Mouse (Mus musculus) heart, embryonic 10.5 days (tissue): Measurements from ENCODE around the gene Usp17lb. TPM values are rescaled to one million over a fixed set of nuclear protein-coding genes. Genes with fewer than 3 reads are reported as not detected.
"Not testable (repeated sequence)": the region's sequence is repeated elsewhere in the genome, so short reads cannot be mapped to it uniquely, and the experiment has no call there.

Source experiments
- DNase-seq: peaks from one replicate; pipeline ENCODE4 v3.0.0-alpha.2; 2017; ENCODE audit warnings: low spot score
- H3K27ac ChIP-seq: fragments of 300-500 bp; sonication (generic); 2 replicates; pipeline ENCODE4 v1.5.1; 2016; ENCODE audit warnings: mild to moderate bottlenecking
- H3K27me3 ChIP-seq: fragments of 300-500 bp; sonication (generic); 2 replicates; pipeline ENCODE4 v1.6.1; 2016; ENCODE audit warnings: mild to moderate bottlenecking; ENCODE audit not compliant: poor library complexity, insufficient read depth, severe bottlenecking
- H3K36me3 ChIP-seq: fragments of 300-500 bp; sonication (generic); 2 replicates; pipeline ENCODE4 v1.6.1; 2016; ENCODE audit warnings: mild to moderate bottlenecking, moderate library complexity
- H3K4me1 ChIP-seq: fragments of 300-500 bp; sonication (generic); 2 replicates; pipeline ENCODE4 v1.6.1; 2016; ENCODE audit warnings: mild to moderate bottlenecking
- H3K4me3 ChIP-seq: fragments of 300-500 bp; sonication (generic); 2 replicates; pipeline ENCODE4 v1.5.1; 2016; ENCODE audit warnings: mild to moderate bottlenecking, moderate library complexity
- H3K9me3 ChIP-seq: fragments of 300-500 bp; sonication (generic); 2 replicates; pipeline ENCODE4 v1.6.1; 2016; ENCODE audit warnings: mild to moderate bottlenecking, moderate library complexity
- WGBS: fragments of 180-500 bp; shearing (Covaris S2); methylation state at CpG from one replicate; pipeline ENCODE4 v1.1.7; 2016; 5-methylcytosine and 5-hydroxymethylcytosine counted together
- polyA plus RNA-seq: library from polyadenylated mRNA; unstranded; fragments of >200 nt; fragmentation: Nextera tagmentation; extraction: Ambion mirVana; gene quantifications from 2 replicates; pipeline ENCODE4 v1.2.1, GENCODE M21; 2016

Usp17lb gene
- not detected in 2 replicates for polyA plus RNA-seq

DNA sequence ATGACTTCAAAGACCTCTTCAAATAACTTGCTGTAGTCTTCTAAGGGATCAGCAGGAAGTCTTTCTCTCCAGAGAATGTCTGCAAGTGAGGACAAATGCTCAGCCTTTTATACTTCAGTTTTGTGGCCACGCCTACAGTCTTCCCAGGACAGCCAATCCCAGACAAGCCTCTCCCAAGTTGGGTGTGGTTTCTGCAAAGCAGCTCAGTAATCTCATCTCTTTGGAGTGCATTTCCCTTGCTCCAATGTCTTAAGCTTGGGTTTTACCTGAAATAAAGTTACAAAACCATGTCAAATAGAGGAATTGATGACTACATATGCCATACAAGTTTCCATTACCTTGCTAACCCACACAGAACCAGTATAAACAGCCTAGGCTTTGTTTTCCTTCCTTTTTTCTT, at the start of gene Usp17lb:
Gene Usp17lb (minus strand): TSS at position 101 of the 400 bp plus-strand sequence.
- 66% methylated on average over 1 of the region's 1 CpGs for WGBS
- no peaks in the 10 kb centered on the region for H3K9me3 ChIP-seq
- H3K27ac ChIP-seq = no peak within 1 kb of the TSS

DNA sequence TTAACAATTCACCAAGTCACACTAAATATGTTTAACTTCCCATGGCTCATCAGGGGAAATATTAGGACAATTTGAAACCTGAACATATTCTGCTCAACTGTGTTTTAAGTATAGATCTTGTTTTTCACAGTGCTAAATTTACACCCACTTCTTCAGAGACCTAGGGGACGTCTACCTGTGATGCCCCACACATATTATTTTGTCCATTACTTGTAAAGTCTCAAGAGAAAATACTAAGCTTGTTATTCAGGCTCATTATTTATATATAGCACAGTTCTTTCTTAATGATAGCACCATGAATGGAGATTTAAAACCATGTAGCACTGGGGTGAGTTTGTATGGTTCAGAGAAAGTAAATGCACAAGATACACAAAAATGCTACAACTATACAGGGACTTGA, 35.3 kb upstream of the Usp17lb start, which contains the start of gene Olfr665:
Gene Olfr665 (plus strand): TSS at position 301 of the 400 bp plus-strand sequence.
- DNase-seq = no peak
- 35% methylated on average over 1 of the region's 1 CpGs for WGBS
- H3K36me3 ChIP-seq = no peaks in the 10 kb centered on the region

More for the DNA sequence above, at the start of gene Usp17lb:
- DNase-seq = no peak
- Histone ChIP-seq H3K27me3 (no peaks in the 10 kb centered on the region), H3K36me3 (no peaks in the 10 kb centered on the region), H3K4me3 (no peak within 1 kb of the TSS), H3K4me1 (no peaks in the 10 kb centered on the region)

GRCm38 (mm10) chr7:104861381-104861780, 19.0 kb upstream of the Usp17lb start:
- Histone ChIP-seq H3K9me3 (no peaks in the 10 kb centered on the region), H3K27me3 (no peaks in the 10 kb centered on the region), H3K4me3 (no peak overlapping the region), H3K27ac (no peak overlapping the region), H3K4me1 (no peaks in the 10 kb centered on the region), H3K36me3 (no peaks in the 10 kb centered on the region)
- 73% methylated on average over 3 of the region's 3 CpGs for WGBS
- no peak for DNase-seq

More for the DNA sequence above, 35.3 kb upstream of the Usp17lb start, which contains the start of gene Olfr665:
- H3K4me1 ChIP-seq = no peaks in the 10 kb centered on the region
- H3K4me3 ChIP-seq = no peak within 1 kb of the TSS
- H3K27me3 ChIP-seq = no peaks in the 10 kb centered on the region
- H3K9me3 ChIP-seq = no peaks in the 10 kb centered on the region
- H3K27ac ChIP-seq = no peak within 1 kb of the TSS

- DNase-seq = no peak
- Histone ChIP-seq H3K27ac (no peak overlapping the region), H3K4me1 (no peaks in the 10 kb centered on the region), H3K4me3 (no peak overlapping the region), H3K27me3 (no peaks in the 10 kb centered on the region), H3K36me3 (no peaks in the 10 kb centered on the region), H3K9me3 (no peaks in the 10 kb centered on the region)
- 59% methylated on average over 1 of the region's 1 CpGs for WGBS
These were observed 15.3 kb upstream of the Usp17lb start for GRCm38 (mm10) chr7:104857683-104858082.

DNA sequence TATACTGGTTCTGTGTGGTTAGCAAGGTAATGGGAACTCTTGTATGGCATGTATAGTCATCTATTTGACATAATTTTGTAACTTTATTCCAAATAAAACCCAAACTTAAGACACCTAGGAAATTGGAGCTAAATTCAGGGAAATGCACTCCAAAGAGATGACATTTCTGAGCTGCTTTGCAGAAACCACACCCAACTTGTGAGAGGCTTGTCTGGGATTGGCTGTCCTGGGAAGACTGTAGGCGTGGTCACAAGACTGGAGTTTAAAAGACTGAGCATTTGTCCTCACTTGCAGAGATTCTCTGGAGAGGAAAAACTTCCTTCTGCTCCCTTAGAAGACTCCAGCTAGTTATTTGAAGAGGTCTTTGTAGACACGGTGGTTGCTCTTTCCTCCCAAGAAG, 14.3 kb upstream of the Usp17lb start, which contains the start of gene Usp17la:
Gene Usp17la (plus strand): TSS at position 301 of the 400 bp plus-strand sequence.
- not testable (repeated sequence) for DNase-seq, H3K4me1 ChIP-seq, H3K9me3 ChIP-seq, H3K4me3 ChIP-seq, H3K27me3 ChIP-seq, H3K36me3 ChIP-seq, H3K27ac ChIP-seq
- 78% methylated on average over 2 of the region's 2 CpGs for WGBS

DNA sequence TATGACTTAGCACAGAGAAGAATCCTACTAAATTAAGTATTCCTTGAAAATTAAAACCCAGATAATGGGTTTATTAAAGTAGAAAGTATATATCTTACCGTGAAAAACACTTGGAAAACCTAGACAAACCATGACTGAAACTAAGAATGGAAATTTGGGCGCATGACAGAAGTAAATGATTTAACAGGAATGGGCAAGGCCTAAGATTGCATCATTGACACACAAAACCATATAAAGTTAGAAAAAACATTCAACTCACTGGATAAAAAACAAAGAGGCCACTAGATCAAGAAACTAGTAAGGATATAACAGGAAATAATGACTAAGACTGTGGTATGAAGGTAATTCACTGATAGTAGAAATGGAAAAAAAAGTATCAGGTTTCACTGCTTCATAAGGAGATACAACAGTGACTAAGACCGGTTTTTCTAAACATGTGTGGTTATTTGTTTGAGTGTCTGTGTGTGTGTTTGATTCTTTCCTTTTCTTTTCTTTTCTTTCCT, 12.9 kb upstream of the Usp17lb start:
- no peaks in the 10 kb centered on the region for H3K9me3 ChIP-seq
- H3K4me3 ChIP-seq = no peak overlapping the region
- no peak overlapping the region for H3K27ac ChIP-seq
- H3K4me1 ChIP-seq = no peaks in the 10 kb centered on the region
- 73% methylated on average over 3 of the region's 3 CpGs for WGBS
- no peak for DNase-seq
- H3K27me3 ChIP-seq = no peaks in the 10 kb centered on the region
- H3K36me3 ChIP-seq = no peaks in the 10 kb centered on the region

GRCm38 (mm10) chr7:104851546-104851945, 9.1 kb upstream of the Usp17lb start:
- H3K4me1 ChIP-seq, DNase-seq, H3K36me3 ChIP-seq, H3K9me3 ChIP-seq, H3K27ac ChIP-seq, H3K27me3 ChIP-seq, H3K4me3 ChIP-seq: not testable (repeated sequence)
- WGBS = 76% methylated on average over 2 of the region's 2 CpGs

DNA sequence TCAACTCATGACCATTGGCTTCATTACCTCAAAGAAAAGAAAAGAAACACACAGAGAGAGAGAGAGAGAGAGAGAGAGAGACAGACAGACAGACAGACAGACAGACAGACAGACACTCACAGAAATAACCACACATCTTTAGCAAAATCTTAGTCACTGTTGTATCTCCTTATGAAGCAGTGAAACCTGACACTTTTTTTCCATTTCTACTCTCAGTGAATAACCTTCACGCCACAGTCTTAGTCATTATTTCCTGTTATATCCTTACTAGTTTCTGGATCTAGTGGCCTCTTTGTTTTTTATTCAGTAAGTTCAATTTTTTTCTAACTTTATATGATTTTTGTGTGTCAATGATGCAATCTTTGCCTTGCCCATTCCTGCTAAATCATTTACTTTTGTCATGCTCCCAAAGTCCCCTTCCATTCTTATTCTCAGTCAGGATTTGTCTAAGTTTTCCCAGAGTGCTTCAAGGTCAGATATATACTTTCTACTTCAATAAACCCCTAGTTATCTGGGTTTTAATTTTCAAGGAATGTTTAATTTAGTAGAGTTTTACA, 1.4 kb upstream of the Usp17lb start:
- Histone ChIP-seq H3K27me3 (no peaks in the 10 kb centered on the region), H3K4me3 (no peak overlapping the region), H3K9me3 (no peaks in the 10 kb centered on the region), H3K36me3 (no peaks in the 10 kb centered on the region), H3K4me1 (no peaks in the 10 kb centered on the region), H3K27ac (no peak overlapping the region)
- WGBS = 78% methylated on average over 1 of the region's 1 CpGs
- DNase-seq = no peak

GRCm38 (mm10) chr7:104810335-104810734, 32.1 kb downstream of the Usp17lb start:
- not testable (repeated sequence) for H3K27me3 ChIP-seq, H3K9me3 ChIP-seq, H3K4me1 ChIP-seq, H3K4me3 ChIP-seq, H3K36me3 ChIP-seq, H3K27ac ChIP-seq
- WGBS = 80% methylated on average over 8 of the region's 8 CpGs
- DNase-seq = peak; percentile 73

DNA sequence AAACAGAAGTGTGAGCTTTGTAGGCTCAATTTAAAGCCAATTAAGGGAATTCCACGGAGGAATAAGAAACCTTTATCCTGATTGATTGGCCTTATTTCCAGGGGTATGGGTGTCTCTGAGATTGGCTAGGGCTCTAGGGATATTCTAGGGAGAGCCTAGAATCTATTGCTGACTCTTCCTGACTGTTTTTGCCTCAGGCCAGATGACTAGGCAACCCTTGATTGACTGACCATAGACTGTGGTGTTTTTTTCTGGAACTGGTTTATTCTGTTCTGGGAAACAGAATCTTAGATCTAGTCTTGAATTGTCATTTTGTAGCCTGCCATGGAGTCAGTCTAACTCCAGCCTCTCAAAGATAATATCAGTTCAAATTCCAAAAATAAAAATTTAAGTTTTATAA, 51.6 kb downstream of the Usp17lb start:
- Histone ChIP-seq H3K9me3 (no peaks in the 10 kb centered on the region), H3K27me3 (no peaks in the 10 kb centered on the region), H3K4me3 (no peak overlapping the region), H3K27ac (no peak overlapping the region), H3K4me1 (no peaks in the 10 kb centered on the region), H3K36me3 (no peaks in the 10 kb centered on the region)
- DNase-seq = no peak
- WGBS = 61% methylated on average over 1 of the region's 1 CpGs

Other genes with a start within 250 kb of the Usp17lb start
- gene Olfr655, start 240.8 kb downstream of the Usp17lb start, polyA plus RNA-seq = 0.07 TPM in 1 of 2 replicates, not detected in the other
- not detected in 2 replicates for gene Olfr656, start 228.6 kb downstream of the Usp17lb start, polyA plus RNA-seq
- not detected in 2 replicates for gene Olfr657, start 217.8 kb downstream of the Usp17lb start, polyA plus RNA-seq
- gene Olfr658, start 195.3 kb downstream of the Usp17lb start, polyA plus RNA-seq = not detected in 2 replicates
- gene Olfr659, start 175.8 kb downstream of the Usp17lb start, polyA plus RNA-seq = not detected in 2 replicates
- not detected in 2 replicates for gene Olfr661, start 156.1 kb downstream of the Usp17lb start, polyA plus RNA-seq
- not detected in 2 replicates for gene Usp17le, start 65.1 kb downstream of the Usp17lb start, polyA plus RNA-seq
- gene Usp17la, start 14.4 kb upstream of the Usp17lb start, polyA plus RNA-seq = not detected in 2 replicates
- gene Olfr665, start 35.4 kb upstream of the Usp17lb start, polyA plus RNA-seq = not detected in 2 replicates
- gene Olfr666, start 53.3 kb upstream of the Usp17lb start, polyA plus RNA-seq = not detected in 2 replicates
- gene Olfr667, start 78.9 kb upstream of the Usp17lb start, polyA plus RNA-seq = not detected in 2 replicates
- not detected in 2 replicates for gene Olfr668, start 85.5 kb upstream of the Usp17lb start, polyA plus RNA-seq
- not detected in 2 replicates for gene Olfr669, start 91.6 kb upstream of the Usp17lb start, polyA plus RNA-seq
- not detected in 2 replicates for gene Olfr670, start 120.0 kb upstream of the Usp17lb start, polyA plus RNA-seq
- gene Olfr671, start 136.5 kb upstream of the Usp17lb start, polyA plus RNA-seq = not detected in 2 replicates
- not detected in 2 replicates for gene Olfr672, start 159.4 kb upstream of the Usp17lb start, polyA plus RNA-seq
- gene Olfr675, start 185.9 kb upstream of the Usp17lb start, polyA plus RNA-seq = not detected in 2 replicates
- not detected in 2 replicates for gene Olfr676, start 190.1 kb upstream of the Usp17lb start, polyA plus RNA-seq
- gene Olfr677, start 208.8 kb upstream of the Usp17lb start, polyA plus RNA-seq = not detected in 2 replicates
- not detected in 2 replicates for gene Olfr678, start 221.9 kb upstream of the Usp17lb start, polyA plus RNA-seq
- gene Olfr679, start 238.6 kb upstream of the Usp17lb start, polyA plus RNA-seq = not detected in 2 replicates